Mouse (Mus musculus): Measurements from ENCODE around the gene Spata3.

Gene Spata3

GRCm38 (mm10) chr1:86032273-86032987 is 15.8 kb downstream of the Spata3 start:
- no peak for DNase-seq (ENCODE audit: low spot score in 2 of 2)

GRCm38 (mm10) chr1:86038191-86038951 is 21.8 kb downstream of the Spata3 start:
- no peak for DNase-seq (ENCODE audit: low spot score in 2 of 2)

GRCm38 (mm10) chr1:86040131-86040530 is 23.5 kb downstream of the Spata3 start:
- no peak for DNase-seq (ENCODE audit: low spot score in 2 of 2)

GRCm38 (mm10) chr1:86040817-86041216 is 24.2 kb downstream of the Spata3 start:
- no peak for DNase-seq (ENCODE audit: low spot score in 2 of 2)

- no peak for DNase-seq (ENCODE audit: low spot score in 2 of 2)
Observed at GRCm38 (mm10) chr1:86045056-86045455, 28.4 kb downstream of the Spata3 start.

GRCm38 (mm10) chr1:86045848-86046805 is 29.5 kb downstream of the Spata3 start, which contains the start of gene 2810459M11Rik:
Gene 2810459M11Rik, plus strand, starts transcription at chr1:86045863.
- no peak for DNase-seq (ENCODE audit: low spot score in 2 of 2)

GRCm38 (mm10) chr1:86046833-86047563 is 30.4 kb downstream of the Spata3 start:
- DNase-seq (ENCODE audit: low spot score in 2 of 2) = no peak

- no peak for DNase-seq (ENCODE audit: low spot score in 2 of 2)
Observed at GRCm38 (mm10) chr1:86048231-86048630, 31.6 kb downstream of the Spata3 start.

GRCm38 (mm10) chr1:86048744-86049143 is 32.1 kb downstream of the Spata3 start:
- DNase-seq (ENCODE audit: low spot score in 2 of 2) = no peak

GRCm38 (mm10) chr1:86053198-86053921 is 36.7 kb downstream of the Spata3 start:
- DNase-seq (ENCODE audit: low spot score in 2 of 2) = no peak

- DNase-seq (ENCODE audit: low spot score in 2 of 2) = no peak
Observed at GRCm38 (mm10) chr1:86054943-86055342, 38.3 kb downstream of the Spata3 start.

- DNase-seq (ENCODE audit: low spot score in 2 of 2) = no peak
Observed at GRCm38 (mm10) chr1:86056284-86056683, 39.7 kb downstream of the Spata3 start.

- DNase-seq (ENCODE audit: low spot score in 2 of 2) = peak; percentile 82 to 93
Observed at GRCm38 (mm10) chr1:86058856-86059769, 42.5 kb downstream of the Spata3 start.

GRCm38 (mm10) chr1:86062523-86062922 is 45.9 kb downstream of the Spata3 start:
- no peak for DNase-seq (ENCODE audit: low spot score in 2 of 2)

- DNase-seq (ENCODE audit: low spot score in 2 of 2) = peak; percentile 79 to 88
Observed at GRCm38 (mm10) chr1:86064271-86064991, 47.8 kb downstream of the Spata3 start, which contains the start of gene Psmd1. Gene Psmd1, plus strand, starts transcription at chr1:86064387.

GRCm38 (mm10) chr1:86076565-86076964 is 59.9 kb downstream of the Spata3 start:
- no peak for DNase-seq (ENCODE audit: low spot score in 2 of 2)

All from thymus, postnatal 10 days (tissue).